Mouse (Mus musculus): ENCODE measurements around the gene Gm20388. TPM values are rescaled to one million over a fixed set of nuclear protein-coding genes. Genes with fewer than 3 reads are reported as not detected.

Gm20388 gene
- polyA plus RNA-seq, 2 experiments, result 8.5 TPM; not detected in 1

- Histone ChIP-seq H3K9ac (replicated peaks) (peak overlapping the region; percentile 93), H3K4me2 (ENCODE audit: low read depth) (peak overlapping the region; percentile 93), H3K36me3 (replicated peaks; ENCODE audit: control insufficient read depth, insufficient read depth, low read depth) (peaks cover 3% of the 10 kb centered on the region), H3K27ac (peak overlapping the region; percentile 98), H3K4me1 (replicated peaks; ENCODE audit: control insufficient read depth in 2 of 2, insufficient read depth in 2 of 2, low read length in 1 of 2) (peaks cover 39 to 40% of the 10 kb centered on the region in 2 experiments), H3K4me3 (ENCODE audit: insufficient read depth in 1 of 2, low read depth in 2 of 2, low read length in 2 of 2) (peak overlapping the region; percentile 89 to 91), H3K27me3 (ENCODE audit: control insufficient read depth, insufficient read depth, low read length) (no peaks in the 10 kb centered on the region), H3K9me3 (ENCODE audit: control insufficient read depth, low read length) (no peaks in the 10 kb centered on the region)
- 0 out of 2 replicates have a peak, but pooled peaks have one; percentile 5 for TF ChIP-seq EP300 (IDR thresholded peaks at IDR 0.05; ENCODE audit: low read depth)
- TF ChIP-seq CTCF (IDR thresholded peaks at IDR 0.05; ENCODE audit: low read depth), result no peak
- under 1% methylated on average over 70 of the region's 70 CpGs for WGBS (ENCODE audit: insufficient replicate concordance)
- peak in 1 of 3 experiments; percentile 31 for DNase-seq (ENCODE audit: low read depth in 3 of 3, low spot score in 3 of 3)
- ATAC-seq (ENCODE audit: insufficient read depth), result no peak
These were observed 2372.1 kb downstream of the Gm20388 start for GRCm38 (mm10) chr8:122282501-122283355.

- H3K36me3 ChIP-seq (replicated peaks; ENCODE audit: control insufficient read depth, insufficient read depth, low read depth), result peaks cover 11% of the 10 kb centered on the region
- TF ChIP-seq CTCF (IDR thresholded peaks at IDR 0.05; ENCODE audit: low read depth) (peak; percentile 31; the same call in 1 of the 2 replicates), EP300 (IDR thresholded peaks at IDR 0.05; ENCODE audit: low read depth) (no peak)
- ATAC-seq (ENCODE audit: insufficient read depth) (no peak), DNase-seq (ENCODE audit: low read depth in 3 of 3, low spot score in 3 of 3) (peak in 1 of 3 experiments; percentile 41)
- H3K9ac ChIP-seq (replicated peaks), result peak overlapping the region; percentile 93
- peak overlapping the region; percentile 98 for H3K27ac ChIP-seq
- H3K4me1 ChIP-seq (replicated peaks; ENCODE audit: control insufficient read depth in 2 of 2, insufficient read depth in 2 of 2, low read length in 1 of 2), result peaks cover 44 to 45% of the 10 kb centered on the region in 2 experiments
- H3K27me3 ChIP-seq (ENCODE audit: control insufficient read depth, insufficient read depth, low read length), result no peaks in the 10 kb centered on the region
- H3K4me3 ChIP-seq (ENCODE audit: insufficient read depth in 1 of 2, low read depth in 2 of 2, low read length in 2 of 2), result peak overlapping the region; percentile 89 to 91
- no peaks in the 10 kb centered on the region for H3K9me3 ChIP-seq (ENCODE audit: control insufficient read depth, low read length)
- peak overlapping the region; percentile 93 for H3K4me2 ChIP-seq (ENCODE audit: low read depth)
- WGBS (ENCODE audit: insufficient replicate concordance), result under 1% methylated on average over 36 of the region's 37 CpGs
These were observed 2372.9 kb downstream of the Gm20388 start for GRCm38 (mm10) chr8:122283356-122284202.

- Histone ChIP-seq H3K4me3 (ENCODE audit: insufficient read depth in 1 of 2, low read depth in 2 of 2, low read length in 2 of 2) (peak overlapping the region; percentile 89 to 91), H3K9me3 (ENCODE audit: control insufficient read depth, low read length) (no peaks in the 10 kb centered on the region), H3K27ac (peak overlapping the region; percentile 98), H3K4me1 (replicated peaks; ENCODE audit: control insufficient read depth in 2 of 2, insufficient read depth in 2 of 2, low read length in 1 of 2) (peaks cover 51 to 52% of the 10 kb centered on the region in 2 experiments), H3K9ac (replicated peaks) (peak overlapping the region; percentile 93), H3K36me3 (replicated peaks; ENCODE audit: control insufficient read depth, insufficient read depth, low read depth) (peaks cover 18% of the 10 kb centered on the region), H3K27me3 (ENCODE audit: control insufficient read depth, insufficient read depth, low read length) (no peaks in the 10 kb centered on the region), H3K4me2 (ENCODE audit: low read depth) (peak overlapping the region; percentile 93)
- DNase-seq (ENCODE audit: low read depth in 3 of 3, low spot score in 3 of 3) (no peak), ATAC-seq (ENCODE audit: insufficient read depth) (no peak)
- WGBS (ENCODE audit: insufficient replicate concordance), result 0% methylated on average over 32 of the region's 33 CpGs
- peak; percentile 36; the same call in 1 of the 2 replicates for TF ChIP-seq CTCF (IDR thresholded peaks at IDR 0.05; ENCODE audit: low read depth)
- TF ChIP-seq EP300 (IDR thresholded peaks at IDR 0.05; ENCODE audit: low read depth), result no peak
These were observed 2373.6 kb downstream of the Gm20388 start for GRCm38 (mm10) chr8:122284203-122284658.

GRCm38 (mm10) chr8:122284659-122285261 lies 2374.1 kb downstream of the Gm20388 start:
- H3K4me1 ChIP-seq (replicated peaks; ENCODE audit: control insufficient read depth in 2 of 2, insufficient read depth in 2 of 2, low read length in 1 of 2), result peaks cover 56 to 57% of the 10 kb centered on the region in 2 experiments
- DNase-seq (ENCODE audit: low read depth in 3 of 3, low spot score in 3 of 3), result peak in 2 of 3 experiments; percentile 74 to 84
- no peaks in the 10 kb centered on the region for H3K9me3 ChIP-seq (ENCODE audit: control insufficient read depth, low read length)
- peak overlapping the region; percentile 89 to 91 for H3K4me3 ChIP-seq (ENCODE audit: insufficient read depth in 1 of 2, low read depth in 2 of 2, low read length in 2 of 2)
- TF ChIP-seq CTCF (IDR thresholded peaks at IDR 0.05; ENCODE audit: low read depth) (no peak), EP300 (IDR thresholded peaks at IDR 0.05; ENCODE audit: low read depth) (peak; percentile 75)
- peaks cover 23% of the 10 kb centered on the region for H3K36me3 ChIP-seq (replicated peaks; ENCODE audit: control insufficient read depth, insufficient read depth, low read depth)
- H3K9ac ChIP-seq (replicated peaks), result peak overlapping the region; percentile 93
- no peak for ATAC-seq (ENCODE audit: insufficient read depth)
- under 1% methylated on average over 21 of the region's 21 CpGs for WGBS (ENCODE audit: insufficient replicate concordance)
- peak overlapping the region; percentile 93 for H3K4me2 ChIP-seq (ENCODE audit: low read depth)
- peak overlapping the region; percentile 98 for H3K27ac ChIP-seq
- no peaks in the 10 kb centered on the region for H3K27me3 ChIP-seq (ENCODE audit: control insufficient read depth, insufficient read depth, low read length)

Measured in liver, embryonic 14.5 days (tissue).